Mouse (Mus musculus) myocyte (in vitro differentiated cells): ENCODE measurements around the gene Nup107.

ENCODE experiments used
- CEBPB ChIP-seq: IDR thresholded peaks from 2 replicates; pipeline ENCODE4 v1.6.1; 2011; ENCODE audit warnings: mild to moderate bottlenecking, moderate library complexity; ENCODE audit not compliant: poor library complexity, insufficient read depth, severe bottlenecking
- E2F4 ChIP-seq: IDR thresholded peaks from one replicate; pipeline ENCODE4 v1.6.1; 2011; ENCODE audit warnings: mild to moderate bottlenecking, control low read depth, moderate library complexity; ENCODE audit not compliant: insufficient read depth
- MAX ChIP-seq: IDR thresholded peaks from one replicate; pipeline ENCODE4 v1.6.1; 2011; ENCODE audit warnings: low read depth, mild to moderate bottlenecking, control low read depth
- MYOD1 ChIP-seq, 3 experiments: IDR thresholded peaks; one replicate each; pipeline ENCODE4 v1.6.1; 2011; ENCODE audit warnings: control low read depth in 2 of 3, low read depth in 2 of 3, mild to moderate bottlenecking in 2 of 3, moderate library complexity in 1 of 3; ENCODE audit not compliant: insufficient read length in 2 of 3, control insufficient read depth in 1 of 3
- MYOG ChIP-seq, 3 experiments: IDR thresholded peaks; one replicate each; pipeline ENCODE4 v1.6.1; 2011; ENCODE audit warnings: control low read depth in 2 of 3, low read depth in 2 of 3, mild to moderate bottlenecking in 2 of 3; ENCODE audit not compliant: insufficient read length in 2 of 3, control insufficient read depth in 1 of 3, insufficient read depth in 1 of 3
- POLR2A ChIP-seq: IDR thresholded peaks from one replicate; pipeline ENCODE4 v1.6.1; 2011; ENCODE audit warnings: low read depth, mild to moderate bottlenecking, control low read depth, moderate library complexity; ENCODE audit not compliant: insufficient read length
- POLR2AphosphoS2 ChIP-seq: IDR thresholded peaks from one replicate; pipeline ENCODE4 v1.6.1; 2011; ENCODE audit warnings: low read depth, control low read depth; ENCODE audit not compliant: insufficient read length
- REST ChIP-seq: IDR thresholded peaks from one replicate; pipeline ENCODE4 v1.6.1; 2011; ENCODE audit warnings: mild to moderate bottlenecking, control low read depth, moderate library complexity; ENCODE audit not compliant: insufficient read depth, insufficient read length
- SRF ChIP-seq: IDR thresholded peaks from one replicate; pipeline ENCODE4 v1.6.1; 2011; ENCODE audit warnings: low read depth; ENCODE audit not compliant: control insufficient read depth, insufficient read length
- TCF12 ChIP-seq: IDR thresholded peaks from one replicate; pipeline ENCODE4 v1.6.1; 2011; ENCODE audit warnings: mild to moderate bottlenecking, control low read depth; ENCODE audit not compliant: poor library complexity, insufficient read depth, severe bottlenecking
- TCF3 ChIP-seq: IDR thresholded peaks from one replicate; pipeline ENCODE4 v1.6.1; 2011; ENCODE audit warnings: low read depth, control low read depth; ENCODE audit not compliant: insufficient read length
- USF1 ChIP-seq: IDR thresholded peaks from one replicate; pipeline ENCODE4 v1.6.1; 2011; ENCODE audit warnings: low read depth, mild to moderate bottlenecking, control low read depth, moderate library complexity

GRCm38 (mm10) chr10:117782491-117783260 is 9.8 kb downstream of the Nup107 start:
- TF ChIP-seq POLR2A (no peak), MAX (no peak), MYOD1 (IDR thresholded peaks at IDR 0.05; ENCODE audit: control insufficient read depth in 1 of 3, insufficient read length in 2 of 3, low read depth in 2 of 3) (no peak), USF1 (no peak), TCF3 (no peak), CEBPB (no peak), E2F4 (no peak), TCF12 (no peak), MYOG (IDR thresholded peaks at IDR 0.05; ENCODE audit: control insufficient read depth in 1 of 3, insufficient read depth in 1 of 3, insufficient read length in 2 of 3, low read depth in 2 of 3) (no peak), SRF (no peak), POLR2AphosphoS2 (no peak), REST (no peak)
